Mouse (Mus musculus) brown adipose tissue, adult 24 weeks (tissue): Measurements from ENCODE around the gene Apoe. TPM values are rescaled to one million over a fixed set of nuclear protein-coding genes. Genes with fewer than 3 reads are reported as not detected.

Experiments used
- H3K27ac ChIP-seq: fragments of 200-500 bp; replicated peaks from 2 replicates; pipeline ENCODE4 v1.5.1; 2012; ENCODE audit warnings: low read depth, mild to moderate bottlenecking, low read length
- H3K4me1 ChIP-seq: fragments of 200-500 bp; 2 replicates; pipeline ENCODE4 v1.6.1; 2012; ENCODE audit warnings: low read length, mixed read lengths; ENCODE audit not compliant: control insufficient read depth, insufficient read depth, insufficient read length
- H3K4me3 ChIP-seq: fragments of 200-500 bp; 2 replicates; pipeline ENCODE4 v1.5.1; 2012; ENCODE audit warnings: low read depth, mild to moderate bottlenecking, low read length, moderate library complexity; ENCODE audit not compliant: insufficient read depth
- polyA plus RNA-seq: library from polyadenylated mRNA; stranded (reverse); fragments of >200 nt; gene quantifications from 2 replicates; pipeline ENCODE4 v1.2.4, GENCODE M21; 2012; ENCODE audit not compliant: missing spikeins, insufficient read depth, insufficient read length

The Apoe gene
- polyA plus RNA-seq, 1 experiment, result 777 TPM

DNA sequence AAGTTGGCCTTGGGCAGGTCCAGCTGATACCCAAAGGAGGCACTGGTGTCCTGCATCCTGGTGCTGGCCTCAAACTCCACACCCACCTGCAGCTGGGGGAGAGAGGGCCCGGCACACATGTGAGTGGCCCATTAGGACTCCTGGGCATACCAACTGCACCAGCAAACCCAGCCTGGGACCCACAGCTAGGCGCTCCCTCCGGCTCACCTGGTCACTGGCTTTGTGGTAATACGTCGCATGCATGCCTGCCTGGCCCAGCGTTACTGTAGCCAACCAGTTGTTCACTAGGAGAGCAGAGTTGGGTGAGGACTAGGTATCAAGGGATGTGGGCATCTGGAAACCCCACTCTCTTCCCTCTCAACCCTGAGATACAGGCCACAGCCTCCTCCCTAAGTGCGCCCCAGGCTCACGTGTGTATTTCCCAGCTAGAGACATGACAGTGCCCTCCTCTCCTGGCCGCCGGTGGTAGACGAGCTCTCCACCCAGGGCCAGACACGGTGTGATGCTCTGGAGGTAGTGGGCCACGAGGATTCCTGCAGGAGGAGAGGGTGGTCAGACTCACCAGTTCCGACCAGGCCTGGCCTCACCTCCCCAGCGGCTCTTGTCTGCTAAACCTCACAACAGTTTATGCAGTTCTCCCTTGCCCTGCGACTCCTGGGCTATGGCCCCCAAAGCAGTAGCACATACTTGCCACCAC, 4.0 kb upstream of the Apoe start:
- Histone ChIP-seq H3K4me1 (peaks cover 25% of the 10 kb centered on the region), H3K27ac (peak overlapping the region; percentile 77), H3K4me3 (no peak overlapping the region)

DNA sequence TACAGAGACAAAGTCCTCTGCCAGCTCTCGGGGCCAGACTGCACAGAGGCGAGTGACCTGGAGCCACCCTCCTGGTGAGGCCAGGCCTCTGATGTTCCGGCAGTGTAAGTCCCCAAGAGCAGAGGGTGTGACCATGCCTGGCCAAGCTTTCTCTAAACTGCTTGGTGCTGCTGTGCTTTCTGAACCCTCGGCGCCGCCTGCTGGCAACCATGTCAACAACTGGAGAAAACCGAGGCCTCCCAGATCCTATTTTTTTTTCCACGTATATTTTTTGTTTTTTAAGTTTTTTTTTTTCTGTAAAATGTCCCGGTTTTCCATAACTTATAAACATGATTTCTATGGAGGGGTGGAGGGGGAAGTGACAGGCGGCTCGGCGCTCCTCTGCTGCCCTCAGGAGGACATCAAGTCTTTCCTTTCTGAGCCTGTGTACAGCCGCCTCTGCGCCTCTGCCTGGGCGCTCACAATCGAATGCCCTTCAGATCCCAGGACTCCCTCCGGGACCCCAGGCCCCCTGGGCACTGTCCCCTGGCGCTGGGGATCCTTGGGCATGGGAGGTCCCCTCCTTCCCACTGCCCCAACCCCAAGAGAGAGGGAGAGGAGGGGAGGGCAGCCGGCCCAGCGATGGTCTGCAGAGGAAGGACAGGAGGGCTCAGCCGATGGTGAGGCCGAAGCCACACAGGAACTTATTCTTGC, 2.2 kb upstream of the Apoe start:
- peak overlapping the region; percentile 77 for H3K27ac ChIP-seq
- H3K4me1 ChIP-seq, result peaks cover 25% of the 10 kb centered on the region
- peak overlapping the region; percentile 6; the same call in 1 of the 2 replicates for H3K4me3 ChIP-seq

DNA sequence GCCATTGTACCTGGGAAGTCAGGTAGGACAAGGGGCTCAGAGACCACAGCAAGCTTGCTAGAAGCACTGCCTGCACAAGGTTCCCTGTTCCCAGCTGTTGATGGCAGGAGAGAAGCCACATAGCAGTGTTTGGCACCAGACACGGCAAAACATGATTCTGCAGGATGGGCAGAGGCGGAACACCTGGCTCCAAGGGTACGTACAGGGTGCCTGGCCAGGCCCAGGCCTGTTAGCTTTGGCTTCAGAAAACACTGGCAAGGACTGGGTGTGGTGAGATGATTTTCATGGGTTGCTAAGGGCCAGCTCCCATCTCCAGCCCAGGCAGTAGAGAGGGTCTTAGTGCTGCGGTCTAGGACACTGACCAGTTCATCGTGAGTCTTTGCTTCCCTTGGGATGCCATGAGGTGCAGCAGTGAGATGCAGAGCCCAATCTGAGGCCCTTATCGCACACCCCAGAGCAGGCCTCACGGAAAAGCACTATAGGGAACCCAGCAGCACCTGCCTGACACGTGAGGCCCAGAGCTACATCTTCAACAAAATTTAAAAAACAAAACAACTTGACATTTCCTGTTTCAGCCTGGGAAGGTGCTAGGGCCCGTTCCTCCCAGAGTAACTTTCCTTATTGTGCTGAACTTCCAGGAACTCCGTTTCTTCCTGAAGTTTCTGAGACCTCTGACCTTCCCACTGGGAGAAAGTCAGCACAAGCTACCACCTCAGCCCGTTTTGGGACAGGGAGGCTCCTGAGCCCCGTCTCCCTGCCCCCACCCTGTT, 1.5 kb upstream of the Apoe start:
- H3K4me1 ChIP-seq, result peaks cover 25% of the 10 kb centered on the region
- peak overlapping the region; percentile 77 for H3K27ac ChIP-seq
- no peak overlapping the region for H3K4me3 ChIP-seq

DNA sequence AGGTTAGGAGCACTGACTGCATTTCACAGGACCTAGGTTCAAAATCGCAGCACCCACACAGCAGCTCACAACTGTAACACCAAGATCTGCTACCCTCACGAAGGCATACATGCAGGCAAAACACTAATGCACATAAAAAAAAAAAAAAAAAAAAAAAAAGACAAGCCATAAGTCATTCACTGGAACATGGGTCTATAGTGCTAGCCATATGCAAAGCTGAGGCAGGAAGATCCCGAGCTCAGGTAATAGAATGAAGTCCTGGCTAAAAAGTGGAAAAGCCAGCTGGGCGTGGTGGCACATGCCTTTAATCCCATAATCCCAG, 800 bp upstream of the Apoe start:
- H3K4me3 ChIP-seq, result no peak overlapping the region
- peak overlapping the region; percentile 90 for H3K27ac ChIP-seq
- H3K4me1 ChIP-seq, result peaks cover 31% of the 10 kb centered on the region

DNA sequence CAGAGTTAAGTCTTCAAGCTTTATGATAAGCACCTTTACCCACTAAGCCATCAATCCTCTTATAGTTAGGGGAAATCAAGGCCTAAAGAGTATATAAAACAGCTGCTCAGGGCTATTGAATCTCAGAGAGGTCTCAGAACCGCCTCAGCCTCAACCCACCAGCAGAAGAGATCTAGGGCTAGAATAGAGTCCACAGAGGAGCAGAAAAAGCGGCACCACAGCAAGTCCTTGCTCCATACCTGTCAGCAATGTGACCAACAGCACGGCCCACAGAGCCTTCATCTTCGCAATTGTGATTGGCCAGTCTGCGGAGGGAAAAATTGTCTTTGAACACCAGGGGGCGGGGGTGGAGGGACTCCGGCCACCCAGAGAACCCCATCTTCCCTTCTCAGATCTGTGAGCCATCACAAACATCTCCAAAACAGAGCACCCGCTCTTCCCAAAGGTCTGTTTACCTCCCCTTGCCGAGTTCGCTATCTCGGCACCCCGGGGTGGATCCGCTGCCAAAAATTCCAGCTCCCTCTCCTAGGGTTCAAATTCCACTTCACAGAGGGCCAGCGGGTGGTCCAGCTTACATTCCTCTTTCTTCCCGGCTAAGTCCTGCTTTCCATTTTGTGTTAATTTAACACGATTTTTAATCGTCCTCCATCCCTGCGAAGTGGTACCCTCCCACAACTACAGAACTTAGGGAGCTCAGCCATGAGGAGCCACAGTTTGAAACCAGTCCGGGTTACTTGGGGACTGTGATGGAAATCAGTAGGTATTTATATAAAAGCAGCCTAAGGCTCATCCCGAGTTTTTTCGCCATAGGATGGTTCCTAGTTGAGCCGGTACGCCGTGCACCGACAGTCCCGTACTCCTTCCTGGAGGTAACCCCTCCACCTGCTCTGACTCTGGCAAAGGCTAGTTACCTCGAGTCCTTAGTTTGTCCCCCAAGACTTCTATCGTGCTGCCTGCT, 760 bp downstream of the Apoe start:
- Histone ChIP-seq H3K4me3 (peak overlapping the region; percentile 64), H3K27ac (peak overlapping the region; percentile 90), H3K4me1 (peaks cover 37% of the 10 kb centered on the region)

DNA sequence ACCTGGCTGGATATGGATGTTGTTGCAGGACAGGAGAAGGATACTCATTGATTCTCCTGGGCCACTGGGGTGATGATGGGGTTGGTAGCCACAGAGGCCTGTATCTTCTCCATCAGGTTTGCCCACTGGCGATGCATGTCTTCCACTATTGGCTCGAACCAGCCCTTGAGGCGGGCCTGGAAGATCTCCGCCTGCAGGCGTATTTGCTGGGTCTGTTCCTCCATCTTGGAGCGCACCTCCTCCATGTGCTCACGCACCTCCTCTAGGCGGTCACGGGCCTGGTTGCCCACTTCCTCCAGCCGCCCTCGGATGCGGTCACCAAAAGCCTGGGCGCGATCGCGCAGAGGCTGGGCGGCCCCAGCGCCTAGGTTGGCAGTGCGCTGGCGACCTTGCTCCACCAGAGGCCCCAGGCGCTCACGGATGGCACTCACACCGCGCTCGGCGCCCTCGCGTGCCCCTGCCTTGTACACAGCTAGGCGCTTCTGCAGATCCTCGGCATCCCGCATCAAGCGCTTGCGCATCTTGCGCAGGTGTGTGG, 2.6 kb downstream of the Apoe start:
- Histone ChIP-seq H3K4me3 (no peak overlapping the region), H3K27ac (no peak overlapping the region), H3K4me1 (peaks cover 30% of the 10 kb centered on the region)

DNA sequence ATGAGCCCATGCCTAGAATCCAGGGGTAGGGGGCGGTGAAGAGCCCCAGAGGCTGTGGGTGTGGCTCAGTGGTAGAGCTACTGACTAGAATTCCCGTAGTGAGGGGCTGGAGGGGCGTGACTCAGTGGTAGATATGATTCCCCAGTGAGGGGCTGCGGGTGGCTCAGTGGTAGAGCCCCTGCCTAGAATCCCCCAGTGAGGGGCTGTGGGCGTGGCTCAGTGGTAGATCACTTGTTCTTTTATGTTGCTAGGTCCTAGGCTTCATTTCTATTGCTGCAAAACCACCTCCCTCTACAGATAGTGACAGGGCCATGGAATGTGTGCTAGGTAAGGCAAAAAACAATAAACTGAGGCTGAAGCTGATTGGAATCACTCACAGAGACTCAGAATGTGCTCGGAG, 3.1 kb downstream of the Apoe start:
- Histone ChIP-seq H3K27ac (0 out of 2 replicates have a peak overlapping the region, but pooled peaks have one; percentile 1), H3K4me3 (no peak overlapping the region), H3K4me1 (peaks cover 29% of the 10 kb centered on the region)

DNA sequence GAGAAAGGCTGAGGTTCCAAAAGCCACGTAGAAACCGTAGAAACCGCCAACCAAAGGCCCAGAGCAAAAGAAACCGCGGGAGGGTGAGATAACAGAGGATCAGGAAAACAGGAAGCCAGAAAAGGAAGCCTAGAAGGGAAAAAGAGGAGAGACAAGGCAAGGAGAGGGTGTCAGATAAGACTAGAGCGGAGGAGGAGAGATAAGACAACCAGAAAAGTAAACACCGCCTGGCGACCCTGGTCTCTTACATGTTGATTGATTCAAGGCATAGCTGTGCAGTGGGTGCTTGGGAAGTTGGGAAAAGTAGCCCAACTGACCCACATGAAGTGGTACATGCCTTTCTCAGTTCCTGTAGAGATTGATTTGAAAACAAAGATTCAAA, 3.8 kb downstream of the Apoe start:
- Histone ChIP-seq H3K4me3 (no peak overlapping the region), H3K4me1 (peaks cover 25% of the 10 kb centered on the region), H3K27ac (peak overlapping the region; percentile 87)

DNA sequence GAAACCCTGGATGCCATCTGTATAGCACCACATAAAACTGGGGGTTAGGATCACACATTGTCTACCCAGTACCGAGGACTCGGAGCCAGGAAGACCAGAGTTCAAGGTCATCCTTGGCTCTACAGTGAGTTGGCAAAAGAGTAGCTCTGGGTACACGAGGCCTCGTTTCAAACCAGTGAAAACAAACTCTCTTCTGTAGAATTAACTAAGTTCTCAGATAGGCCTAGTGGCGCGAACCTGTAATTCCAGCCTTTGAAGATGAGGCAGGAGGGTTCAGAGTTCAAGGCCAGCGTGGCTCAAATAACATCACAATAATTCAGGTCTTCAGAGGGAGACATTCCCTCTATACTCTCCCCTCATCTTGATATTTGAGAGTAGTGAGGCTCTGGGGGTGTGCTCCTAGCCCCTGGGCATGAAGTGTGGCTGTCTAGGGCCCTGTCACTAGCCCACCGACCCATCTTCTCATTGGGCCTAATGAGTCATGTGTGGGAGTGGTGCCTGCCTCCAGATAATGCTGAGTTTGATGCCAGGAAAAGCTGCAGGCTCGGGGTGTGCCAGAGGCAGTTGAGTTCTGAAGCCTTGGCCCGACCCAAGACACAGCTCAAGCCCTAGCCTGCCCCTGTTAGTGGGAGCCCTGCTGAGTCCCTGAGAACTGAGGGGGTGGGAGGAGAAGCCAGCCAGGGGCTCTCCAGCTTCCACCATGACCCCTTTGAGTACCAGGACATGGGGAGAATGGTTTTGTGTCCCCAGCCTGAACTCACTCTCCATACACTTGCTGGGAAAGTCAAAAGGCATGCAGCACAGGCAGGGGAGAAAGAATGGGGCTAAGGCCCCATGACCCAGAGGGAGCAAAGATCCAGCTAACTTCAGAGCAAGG, 4.4 kb downstream of the Apoe start:
- peak overlapping the region; percentile 87 for H3K27ac ChIP-seq
- H3K4me3 ChIP-seq, result no peak overlapping the region
- H3K4me1 ChIP-seq, result peaks cover 19% of the 10 kb centered on the region

DNA sequence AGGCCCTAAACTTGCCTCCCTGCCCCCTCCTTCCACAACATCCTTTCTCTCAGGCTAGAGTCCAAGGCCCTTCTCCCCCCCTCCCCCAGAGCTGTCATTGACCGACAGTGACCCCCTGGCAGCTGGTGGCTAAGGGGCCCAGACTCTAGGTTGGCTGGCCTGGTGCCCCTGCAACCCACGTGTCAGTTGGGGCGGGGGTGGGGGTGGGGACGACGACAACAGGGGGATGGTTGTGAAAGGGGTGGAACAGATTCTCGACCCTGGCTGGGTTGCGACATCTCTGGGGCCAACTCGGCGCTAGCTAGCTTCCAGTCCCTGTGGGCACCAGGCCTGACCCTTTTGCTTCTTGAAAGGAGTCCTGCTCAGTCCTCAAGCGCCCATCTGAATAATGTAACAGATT, 5.6 kb downstream of the Apoe start:
- H3K27ac ChIP-seq, result peak overlapping the region; percentile 87
- H3K4me1 ChIP-seq, result peaks cover 14% of the 10 kb centered on the region
- no peak overlapping the region for H3K4me3 ChIP-seq

DNA sequence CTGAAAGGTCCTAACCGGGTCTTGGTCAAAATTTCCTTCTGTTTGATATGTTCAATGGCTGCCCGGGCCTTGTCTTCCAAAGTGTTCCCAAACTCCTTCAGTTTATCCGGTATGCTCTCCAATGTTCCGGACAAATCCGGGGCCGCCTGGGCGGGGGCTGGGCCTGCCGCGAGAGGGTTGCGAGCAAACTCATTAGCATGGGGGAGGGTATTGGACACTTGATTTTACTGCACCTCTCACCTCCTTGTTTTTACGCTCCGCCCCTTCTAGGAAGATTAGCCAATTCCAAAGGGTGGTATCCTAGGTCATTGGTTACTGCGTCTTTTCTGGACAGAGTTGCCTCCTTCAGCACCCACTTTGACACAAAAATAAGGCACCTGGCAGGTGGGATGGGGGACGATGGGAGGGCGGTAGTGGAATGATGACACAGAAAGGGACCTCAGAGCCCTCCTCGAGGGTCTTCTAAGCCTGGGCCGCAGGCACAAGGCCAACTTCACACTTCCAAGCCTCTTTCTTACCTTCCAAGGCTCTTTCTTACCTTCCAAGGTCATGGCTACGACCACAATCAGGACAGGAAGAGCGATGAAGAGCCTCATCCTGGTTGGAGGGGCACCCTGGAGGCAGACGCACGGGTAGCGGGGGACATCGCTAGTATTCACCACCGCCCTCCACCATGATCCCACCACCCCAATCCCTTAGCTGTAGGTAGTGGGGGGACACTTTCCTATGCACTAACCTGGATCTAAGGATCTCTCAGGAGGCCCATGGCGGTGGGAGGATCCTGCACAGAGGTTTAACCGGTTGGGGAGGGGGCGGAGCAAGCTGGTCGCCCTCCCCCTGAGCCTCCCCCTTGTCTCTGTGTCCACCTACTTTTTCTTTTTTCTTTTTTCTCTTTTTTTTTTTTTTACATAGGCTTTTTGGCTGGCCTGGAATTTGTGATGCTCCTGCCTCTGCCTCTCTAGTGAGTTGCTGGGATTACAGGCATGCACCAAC, 6.8 kb downstream of the Apoe start, which contains the start of gene Apoc1:
Apoc1 (minus strand) TSS at position 788 of the 993 bp plus-strand sequence.
- Histone ChIP-seq H3K27ac (peak within 1 kb of the TSS; percentile 94), H3K4me1 (peaks cover 14% of the 10 kb centered on the region), H3K4me3 (peak within 1 kb of the TSS; percentile 57)

DNA sequence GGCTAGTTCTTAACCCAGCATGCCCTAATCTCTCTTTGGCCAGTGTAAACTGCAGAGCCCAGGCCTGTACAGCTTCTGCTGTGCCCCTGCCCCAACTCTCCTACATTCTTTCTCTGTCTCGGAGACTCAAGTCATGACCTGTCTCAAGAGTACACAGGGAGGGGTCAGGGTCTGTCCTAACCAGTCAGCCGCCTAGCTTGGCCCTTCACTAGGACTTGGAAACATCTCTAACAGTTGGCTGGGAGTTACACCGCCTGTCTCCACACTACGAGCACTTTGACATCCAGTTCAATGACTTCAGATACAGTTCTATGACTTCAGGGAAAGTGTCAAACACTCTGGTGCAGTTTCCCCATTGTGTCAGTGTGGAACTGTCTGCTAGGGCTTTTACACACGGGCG, 7.6 kb downstream of the Apoe start:
- Histone ChIP-seq H3K27ac (peak overlapping the region; percentile 94), H3K4me1 (peaks cover 14% of the 10 kb centered on the region), H3K4me3 (peak overlapping the region; percentile 57)

DNA sequence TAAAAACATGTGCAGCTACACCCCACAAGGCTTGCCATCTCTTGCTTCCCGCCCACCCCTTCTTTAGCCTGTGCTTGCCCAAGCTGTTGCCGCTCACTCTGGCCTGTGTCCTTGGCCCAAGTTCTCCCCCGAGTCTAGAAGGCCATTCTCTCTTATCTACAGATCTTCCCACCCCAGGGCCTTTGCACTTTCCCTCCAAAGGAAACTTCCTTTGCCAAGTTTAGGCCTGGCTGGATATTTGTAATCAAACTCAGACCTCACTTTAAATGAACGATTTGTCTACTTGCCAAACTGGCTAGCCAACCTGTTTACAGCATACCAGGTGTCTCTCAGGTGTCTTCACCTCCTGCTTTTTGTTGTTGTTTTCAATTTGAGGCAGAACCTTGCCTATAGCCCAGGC, 8.1 kb downstream of the Apoe start:
- Histone ChIP-seq H3K27ac (peak overlapping the region; percentile 94), H3K4me3 (no peak overlapping the region)

More for the DNA sequence above, 8.1 kb downstream of the Apoe start:
- peaks cover 14% of the 10 kb centered on the region for H3K4me1 ChIP-seq
